Comparison of ENCODE assay signal across 1 mouse cellular context in genomic region chr9:64770411-64770849, GRCm38 (mm10).
TF ChIP-seq lines count a peak whose summit lies in the region.

No protein-coding gene starts in this region.

TF ChIP-seq in MEL, 35 proteins besides CTCF, POLR2A, EP300 and RAD21:
- TF ChIP-seq GATA1 (IDR thresholded peaks at IDR 0.05; ENCODE audit: low read depth, low read length) (peak; percentile 34; the same call in 1 of the 2 replicates), MEF2A (IDR thresholded peaks at IDR 0.05; ENCODE audit: extremely low read depth, insufficient replicate concordance, low read depth, low read length, poor library complexity, severe bottlenecking) (peak; percentile 66; the same call in 1 of the 2 replicates), E2F4 (IDR thresholded peaks at IDR 0.05; ENCODE audit: borderline replicate concordance, low read depth, low read length) (no peak), POLR2AphosphoS2 (IDR thresholded peaks at IDR 0.05; ENCODE audit: low read length) (no peak), CHD1 (IDR thresholded peaks at IDR 0.05; ENCODE audit: low read depth, low read length) (no peak)
